Mouse (Mus musculus) embryonic facial prominence, embryonic 10.5 days (tissue): ENCODE data around the gene Babam2. TPM values are rescaled to one million over a fixed set of nuclear protein-coding genes. Genes with fewer than 3 reads are reported as not detected.

Experiments
- DNase-seq: peaks from one replicate; pipeline ENCODE4 v3.0.0-alpha.2; 2017; ENCODE audit warnings: low spot score
- H3K27ac ChIP-seq: fragments of 300-500 bp; sonication (generic); replicated peaks from 2 replicates; pipeline ENCODE4 v1.5.1; 2016; ENCODE audit warnings: mild to moderate bottlenecking
- H3K27me3 ChIP-seq: fragments of 300-500 bp; sonication (generic); replicated peaks from 2 replicates; pipeline ENCODE4 v1.6.1; 2016; ENCODE audit warnings: low read depth, mild to moderate bottlenecking; ENCODE audit not compliant: poor library complexity, severe bottlenecking
- H3K36me3 ChIP-seq: fragments of 300-500 bp; sonication (generic); replicated peaks from 2 replicates; pipeline ENCODE4 v1.6.1; 2016; ENCODE audit warnings: mild to moderate bottlenecking, moderate library complexity
- H3K4me1 ChIP-seq: fragments of 300-500 bp; sonication (generic); 2 replicates; pipeline ENCODE4 v1.6.1; 2016
- H3K4me3 ChIP-seq: fragments of 300-500 bp; sonication (generic); 2 replicates; pipeline ENCODE4 v1.5.1; 2016; ENCODE audit warnings: mild to moderate bottlenecking, moderate library complexity
- H3K9me3 ChIP-seq: fragments of 300-500 bp; sonication (generic); 2 replicates; pipeline ENCODE4 v1.6.1; 2016; ENCODE audit warnings: mild to moderate bottlenecking
- WGBS: fragments of 180-500 bp; shearing (Covaris S2); methylation state at CpG from one replicate; pipeline ENCODE4 v1.1.7; 2016; 5-methylcytosine and 5-hydroxymethylcytosine counted together
- polyA plus RNA-seq: library from polyadenylated mRNA; unstranded; fragments of >200 nt; fragmentation: Nextera tagmentation; extraction: Ambion mirVana; gene quantifications from 2 replicates; pipeline ENCODE4 v1.2.1, GENCODE M21; 2016

Gene Babam2
- polyA plus RNA-seq, 1 experiment from 2014 or later = 47.0 TPM

GRCm38 (mm10) chr5:32001771-32002170 is 304.3 kb downstream of the Babam2 start:
- H3K4me1 ChIP-seq = peaks cover 7% of the 10 kb centered on the region; the same call in 1 of the 2 replicates
- no peak overlapping the region for H3K27ac ChIP-seq
- 77% methylated on average over 3 of the region's 3 CpGs for WGBS
- no peaks in the 10 kb centered on the region for H3K36me3 ChIP-seq
- H3K4me3 ChIP-seq = no peak overlapping the region
- H3K9me3 ChIP-seq = no peaks in the 10 kb centered on the region
- DNase-seq = no peak
- H3K27me3 ChIP-seq = no peaks in the 10 kb centered on the region

DNA sequence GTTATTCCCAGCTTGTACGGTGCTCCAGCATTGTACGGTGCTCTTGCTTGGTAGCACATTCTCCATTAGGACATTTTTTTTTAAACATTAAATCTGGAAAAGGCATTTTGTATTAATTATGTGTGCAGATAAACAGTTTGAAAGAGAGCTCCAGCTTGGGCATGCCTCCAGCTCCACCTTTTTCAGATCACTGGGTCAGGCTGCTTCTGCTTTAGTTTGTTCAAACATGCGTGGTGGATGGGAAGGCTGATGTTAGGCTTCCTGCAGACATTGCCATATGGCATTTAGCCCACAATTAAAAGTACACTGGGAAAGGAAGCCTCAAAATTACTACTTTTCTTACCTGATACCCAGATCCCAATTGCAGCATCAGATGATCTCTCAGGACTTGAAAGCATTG is 310.9 kb downstream of the Babam2 start:
- 84% methylated on average over 3 of the region's 3 CpGs for WGBS
- DNase-seq = no peak
- H3K27ac ChIP-seq = no peak overlapping the region

GRCm38 (mm10) chr5:32010056-32010455 is 312.6 kb downstream of the Babam2 start:
- Histone ChIP-seq H3K36me3 (no peaks in the 10 kb centered on the region), H3K27me3 (no peaks in the 10 kb centered on the region), H3K4me3 (no peak overlapping the region), H3K4me1 (no peaks in the 10 kb centered on the region), H3K27ac (no peak overlapping the region), H3K9me3 (no peaks in the 10 kb centered on the region)
- 91% methylated on average over 4 of the region's 4 CpGs for WGBS
- no peak for DNase-seq

More for the DNA sequence above, 310.9 kb downstream of the Babam2 start:
- no peaks in the 10 kb centered on the region for H3K27me3 ChIP-seq
- no peaks in the 10 kb centered on the region for H3K36me3 ChIP-seq
- no peak overlapping the region for H3K4me3 ChIP-seq
- H3K9me3 ChIP-seq = no peaks in the 10 kb centered on the region
- no peaks in the 10 kb centered on the region for H3K4me1 ChIP-seq

GRCm38 (mm10) chr5:32013053-32013452 is 315.6 kb downstream of the Babam2 start:
- WGBS = 76% methylated on average over 2 of the region's 2 CpGs
- no peaks in the 10 kb centered on the region for H3K36me3 ChIP-seq
- H3K4me3 ChIP-seq = no peak overlapping the region
- no peaks in the 10 kb centered on the region for H3K27me3 ChIP-seq
- DNase-seq = no peak
- H3K4me1 ChIP-seq = no peaks in the 10 kb centered on the region
- H3K9me3 ChIP-seq = no peaks in the 10 kb centered on the region
- no peak overlapping the region for H3K27ac ChIP-seq

GRCm38 (mm10) chr5:32014786-32015185 is 317.3 kb downstream of the Babam2 start:
- no peak overlapping the region for H3K4me3 ChIP-seq

DNA sequence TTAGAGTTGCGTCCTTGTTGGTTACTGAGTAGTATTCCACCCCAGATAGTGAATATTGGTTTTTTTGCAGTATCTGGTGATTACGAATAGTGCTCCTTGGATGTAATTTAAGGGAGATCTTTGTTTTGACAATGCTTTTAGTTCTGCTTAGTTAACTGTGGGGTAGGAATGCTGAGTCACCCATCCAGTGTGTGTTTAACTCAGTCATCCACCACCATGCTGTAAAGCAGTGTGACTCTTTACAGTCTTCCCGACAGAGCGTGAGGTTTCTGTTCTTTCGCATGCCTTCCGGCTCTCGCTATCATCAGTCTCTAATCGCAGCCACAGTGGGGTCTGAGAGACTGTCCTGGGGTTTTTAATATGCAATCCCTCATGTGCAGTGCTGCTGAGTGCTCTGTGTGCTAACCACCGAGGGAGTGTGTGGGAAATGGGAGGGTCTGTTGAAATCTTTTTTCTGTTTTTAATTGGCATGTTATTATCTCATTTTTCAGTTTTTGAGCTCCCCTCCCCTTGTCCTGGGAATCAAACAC is 318.5 kb downstream of the Babam2 start:
- 89% methylated on average over 9 of the region's 9 CpGs for WGBS
- no peaks in the 10 kb centered on the region for H3K9me3 ChIP-seq
- H3K27ac ChIP-seq = no peak overlapping the region
- no peak for DNase-seq
- H3K27me3 ChIP-seq = no peaks in the 10 kb centered on the region
- no peak overlapping the region for H3K4me3 ChIP-seq
- H3K4me1 ChIP-seq = no peaks in the 10 kb centered on the region
- no peaks in the 10 kb centered on the region for H3K36me3 ChIP-seq

More at GRCm38 (mm10) chr5:32014786-32015185, 317.3 kb downstream of the Babam2 start:
- no peaks in the 10 kb centered on the region for H3K9me3 ChIP-seq
- no peaks in the 10 kb centered on the region for H3K4me1 ChIP-seq
- H3K36me3 ChIP-seq = no peaks in the 10 kb centered on the region
- 92% methylated on average over 7 of the region's 7 CpGs for WGBS
- DNase-seq = no peak
- H3K27me3 ChIP-seq = no peaks in the 10 kb centered on the region
- H3K27ac ChIP-seq = no peak overlapping the region

DNA sequence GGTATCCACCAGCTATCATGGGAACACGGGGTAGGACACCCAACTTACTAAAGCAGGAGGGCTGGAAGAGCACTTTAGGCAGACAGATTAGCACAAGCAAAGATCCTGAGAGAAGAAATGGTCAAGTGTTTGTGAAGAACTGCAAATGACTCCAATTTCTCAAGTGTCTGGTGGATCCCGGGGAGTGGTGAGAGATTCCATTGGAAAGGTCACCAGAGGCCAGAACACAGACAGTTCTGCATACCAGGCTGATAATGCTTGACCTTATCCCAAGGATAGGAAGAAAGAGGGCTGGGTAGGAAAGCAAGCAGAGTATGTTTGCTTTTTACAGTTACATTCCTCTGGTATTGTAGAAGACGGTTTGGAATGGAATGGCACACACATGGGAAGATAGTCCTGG is 320.2 kb downstream of the Babam2 start:
- Histone ChIP-seq H3K27me3 (no peaks in the 10 kb centered on the region), H3K4me3 (no peak overlapping the region), H3K9me3 (no peaks in the 10 kb centered on the region), H3K27ac (no peak overlapping the region), H3K4me1 (no peaks in the 10 kb centered on the region), H3K36me3 (no peaks in the 10 kb centered on the region)
- DNase-seq = no peak
- 63% methylated on average over 3 of the region's 3 CpGs for WGBS

- no peak overlapping the region for H3K4me3 ChIP-seq
- 83% methylated on average over 2 of the region's 2 CpGs for WGBS
Measured at GRCm38 (mm10) chr5:32018276-32018675, 320.8 kb downstream of the Babam2 start.

DNA sequence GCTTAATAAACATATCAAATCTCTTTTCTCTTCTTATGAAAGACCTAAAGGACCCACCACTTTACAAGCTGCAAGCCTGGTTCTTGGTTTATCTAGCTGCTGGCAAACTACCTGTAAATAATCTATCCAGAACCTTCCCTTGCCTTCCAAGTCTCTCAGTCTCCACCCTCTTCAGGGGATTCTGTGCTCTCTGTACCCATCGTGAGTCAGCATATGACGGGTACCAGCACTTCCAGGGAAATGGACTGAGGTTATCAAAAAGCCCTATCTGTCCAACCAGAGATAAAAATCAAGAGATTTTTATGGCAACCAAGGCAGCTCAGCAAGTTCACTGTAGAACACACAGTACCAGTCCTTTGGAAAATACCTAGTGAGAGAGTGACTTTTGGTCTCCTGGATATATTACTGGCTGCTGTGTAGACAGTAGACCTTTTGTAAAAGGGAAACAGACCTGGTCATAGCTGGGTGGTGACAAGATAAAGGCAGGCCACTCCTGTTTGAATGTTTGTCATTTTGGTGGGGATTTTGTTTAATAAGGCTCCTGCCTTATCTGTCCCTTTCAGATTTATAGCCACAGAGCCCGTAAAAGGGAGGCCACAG is 332.4 kb downstream of the Babam2 start:
- H3K9me3 ChIP-seq = no peaks in the 10 kb centered on the region
- H3K4me3 ChIP-seq = no peak overlapping the region
- H3K4me1 ChIP-seq = peaks cover 9% of the 10 kb centered on the region
- WGBS = 93% methylated on average over 3 of the region's 3 CpGs
- no peaks in the 10 kb centered on the region for H3K27me3 ChIP-seq
- no peak overlapping the region for H3K27ac ChIP-seq
- no peak for DNase-seq
- H3K36me3 ChIP-seq = no peaks in the 10 kb centered on the region

More at GRCm38 (mm10) chr5:32018276-32018675, 320.8 kb downstream of the Babam2 start:
- Histone ChIP-seq H3K27me3 (no peaks in the 10 kb centered on the region), H3K9me3 (no peaks in the 10 kb centered on the region), H3K4me1 (no peaks in the 10 kb centered on the region), H3K27ac (no peak overlapping the region), H3K36me3 (no peaks in the 10 kb centered on the region)
- DNase-seq = no peak

- WGBS = 69% methylated on average over 4 of the region's 4 CpGs
- DNase-seq = no peak
Measured at GRCm38 (mm10) chr5:32033185-32033584, 335.7 kb downstream of the Babam2 start.

GRCm38 (mm10) chr5:32033621-32034020 is 336.1 kb downstream of the Babam2 start:
- no peak for DNase-seq
- Histone ChIP-seq H3K4me3 (no peak overlapping the region), H3K27ac (no peak overlapping the region), H3K9me3 (no peaks in the 10 kb centered on the region), H3K36me3 (no peaks in the 10 kb centered on the region), H3K4me1 (peaks cover 9% of the 10 kb centered on the region), H3K27me3 (no peaks in the 10 kb centered on the region)

More at GRCm38 (mm10) chr5:32033185-32033584, 335.7 kb downstream of the Babam2 start:
- Histone ChIP-seq H3K4me1 (peaks cover 9% of the 10 kb centered on the region), H3K27ac (no peak overlapping the region), H3K9me3 (no peaks in the 10 kb centered on the region), H3K27me3 (no peaks in the 10 kb centered on the region), H3K36me3 (no peaks in the 10 kb centered on the region), H3K4me3 (no peak overlapping the region)

DNA sequence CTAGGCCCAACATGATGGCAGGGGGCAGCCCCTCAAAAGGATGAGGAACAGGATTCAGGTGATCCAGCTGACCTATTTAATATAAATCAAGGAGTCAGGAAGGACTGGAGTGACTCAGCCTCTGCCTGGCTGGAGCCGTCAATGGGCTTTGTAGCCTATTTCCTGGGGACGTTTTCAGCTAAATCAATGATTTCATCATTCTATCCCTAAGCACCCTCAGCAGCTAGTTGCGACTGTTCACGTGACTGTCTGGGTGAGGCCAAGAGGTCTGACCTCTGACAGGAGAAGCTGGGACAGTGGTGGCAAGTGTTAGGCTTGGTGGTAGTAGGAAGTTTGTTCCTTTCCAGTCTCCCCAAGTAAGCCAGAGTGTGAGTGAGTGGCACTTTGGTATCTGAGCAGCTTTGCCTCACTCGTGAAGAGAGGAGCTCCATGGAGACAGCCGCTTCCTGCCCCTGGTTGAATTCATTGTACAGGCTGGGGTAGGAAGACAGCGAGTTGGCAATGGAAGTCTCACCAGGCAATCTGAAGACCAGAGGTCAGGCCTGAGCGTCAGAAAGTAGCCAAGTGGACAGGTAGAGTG is 337.1 kb downstream of the Babam2 start:
- WGBS = 80% methylated on average over 8 of the region's 8 CpGs
- DNase-seq = no peak
- H3K4me3 ChIP-seq = no peak overlapping the region

DNA sequence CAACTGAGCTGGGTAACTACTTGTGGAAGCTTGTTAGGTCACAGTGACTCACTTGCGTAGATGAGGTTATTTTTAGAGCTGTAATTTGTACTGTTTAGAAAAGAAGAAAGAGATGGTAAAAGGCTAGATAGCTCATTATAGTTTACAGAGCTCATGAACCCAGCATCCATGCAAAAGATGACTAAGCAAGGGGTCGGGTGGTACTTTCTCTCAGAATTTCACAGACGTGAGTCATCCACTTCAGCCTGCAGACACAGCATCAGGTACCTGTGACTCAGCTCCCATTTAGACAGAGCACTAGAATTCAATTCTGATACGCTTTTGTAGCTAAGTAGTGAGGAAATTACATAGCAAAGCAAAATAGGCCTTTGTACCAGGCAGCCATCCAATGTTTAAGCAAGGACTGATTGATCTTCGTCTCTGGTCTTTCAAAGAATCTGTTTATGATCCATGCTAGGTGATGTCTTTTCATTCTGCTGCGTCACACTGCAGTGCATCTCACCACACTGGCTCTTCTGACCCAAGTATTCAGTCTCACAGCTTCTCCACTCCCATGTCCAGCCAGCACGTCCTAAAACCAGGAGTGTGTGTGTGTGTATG is 338.3 kb downstream of the Babam2 start:
- Histone ChIP-seq H3K4me1 (peaks cover 9% of the 10 kb centered on the region), H3K4me3 (no peak overlapping the region), H3K36me3 (no peaks in the 10 kb centered on the region), H3K9me3 (no peaks in the 10 kb centered on the region), H3K27ac (no peak overlapping the region), H3K27me3 (no peaks in the 10 kb centered on the region)
- no peak for DNase-seq
- WGBS = 80% methylated on average over 7 of the region's 7 CpGs

More for the DNA sequence above, 337.1 kb downstream of the Babam2 start:
- no peak overlapping the region for H3K27ac ChIP-seq
- H3K4me1 ChIP-seq = peaks cover 9% of the 10 kb centered on the region
- no peaks in the 10 kb centered on the region for H3K9me3 ChIP-seq
- no peaks in the 10 kb centered on the region for H3K36me3 ChIP-seq
- no peaks in the 10 kb centered on the region for H3K27me3 ChIP-seq
